Mouse (Mus musculus): ENCODE results near the gene Zcchc24.

- TF ChIP-seq CTCF (conservative IDR thresholded peaks at IDR 0.05; ENCODE audit: low read length) (no peak), POU5F1 (IDR thresholded peaks at IDR 0.05; ENCODE audit: borderline replicate concordance, low read length) (no peak), NANOG (IDR thresholded peaks at IDR 0.05; ENCODE audit: borderline replicate concordance, low read length) (no peak)
Measured at GRCm38 (mm10) chr14:25773039-25773438, 4.2 kb upstream of the Zcchc24 start.

All from E14TG2a.4 (cell line).